Mouse (Mus musculus) adrenal gland, postnatal 14 days (tissue): Measurements from ENCODE around the gene Rsph1. TPM values are rescaled to one million over a fixed set of nuclear protein-coding genes. Genes with fewer than 3 reads are reported as not detected.

ENCODE experiments used
- DNase-seq: peaks from one replicate; pipeline ENCODE4 v3.0.0; 2021; ENCODE audit warnings: mixed read lengths
- total RNA-seq: library from RNA; stranded (reverse); gene quantifications from 2 replicates; pipeline ENCODE4 v1.2.3, GENCODE M21; 2021

Gene Rsph1
- total RNA-seq, 1 experiment from 2014 or later, result 6.7 TPM

GRCm38 (mm10) chr17:31258310-31258865 lies 18.8 kb downstream of the Rsph1 start:
- no peak for DNase-seq

DNA sequence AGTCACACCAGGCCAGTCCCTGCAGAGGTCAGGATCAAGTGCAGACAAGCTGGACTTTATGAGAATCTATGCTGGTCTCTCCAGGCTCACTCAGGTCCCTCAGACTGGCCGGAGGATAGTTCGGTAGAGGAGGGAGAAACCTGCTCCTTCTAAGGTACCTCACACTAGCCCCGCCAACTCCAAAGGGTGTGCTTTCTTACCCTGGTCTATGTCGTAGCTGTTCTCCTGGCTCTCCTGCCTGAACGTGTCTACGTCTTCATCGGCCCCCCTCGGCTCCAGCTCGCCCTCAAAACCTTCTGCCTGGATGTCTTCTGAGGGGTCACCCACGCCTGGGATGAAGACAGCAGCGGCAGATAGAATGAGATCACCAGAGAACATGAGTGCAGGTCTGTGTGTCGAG lies 19.3 kb downstream of the Rsph1 start:
- DNase-seq, result no peak

- no peak for DNase-seq
Observed at GRCm38 (mm10) chr17:31257149-31257548, 20.0 kb downstream of the Rsph1 start.

GRCm38 (mm10) chr17:31254463-31254931 lies 22.7 kb downstream of the Rsph1 start:
- DNase-seq, result peak; percentile 92

DNA sequence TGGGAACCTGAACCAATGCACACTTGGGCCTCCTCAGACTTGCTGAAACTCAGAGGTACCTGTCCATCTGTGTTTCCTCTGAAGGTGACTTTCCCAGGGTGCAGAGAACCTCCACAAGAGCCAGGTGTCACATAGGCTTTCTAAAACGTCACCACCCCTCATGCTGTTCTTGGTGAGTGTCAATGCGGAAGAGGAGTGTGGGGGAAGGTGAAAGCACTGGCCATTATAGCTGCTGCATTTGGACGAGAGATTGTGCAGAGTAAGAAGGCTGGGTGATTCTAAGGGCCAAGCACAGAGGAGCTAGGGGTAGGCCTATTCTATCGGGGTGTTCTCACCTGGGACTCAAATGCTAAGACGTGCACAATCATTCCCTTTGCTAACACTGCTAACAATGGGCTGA lies 23.2 kb downstream of the Rsph1 start:
- no peak for DNase-seq

DNA sequence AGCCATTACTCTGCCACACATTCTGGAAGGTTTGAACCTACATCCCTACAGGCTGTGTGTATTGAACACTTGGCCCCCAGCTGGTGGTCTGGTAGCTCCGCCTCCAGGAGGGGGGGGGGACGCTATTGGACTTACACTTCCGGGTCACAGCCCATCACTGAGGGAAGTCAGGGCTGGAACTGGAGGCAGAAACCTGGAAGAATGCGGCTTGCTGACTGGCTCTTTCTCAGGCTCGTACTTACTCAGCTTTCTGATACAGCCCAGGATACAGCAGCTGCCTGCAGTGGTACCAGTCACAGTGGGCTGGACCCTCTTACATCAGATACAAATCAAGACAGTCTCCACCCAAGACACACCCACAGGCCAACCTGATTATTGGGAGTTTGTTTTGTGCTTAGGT lies 30.0 kb downstream of the Rsph1 start:
- DNase-seq, result no peak

DNA sequence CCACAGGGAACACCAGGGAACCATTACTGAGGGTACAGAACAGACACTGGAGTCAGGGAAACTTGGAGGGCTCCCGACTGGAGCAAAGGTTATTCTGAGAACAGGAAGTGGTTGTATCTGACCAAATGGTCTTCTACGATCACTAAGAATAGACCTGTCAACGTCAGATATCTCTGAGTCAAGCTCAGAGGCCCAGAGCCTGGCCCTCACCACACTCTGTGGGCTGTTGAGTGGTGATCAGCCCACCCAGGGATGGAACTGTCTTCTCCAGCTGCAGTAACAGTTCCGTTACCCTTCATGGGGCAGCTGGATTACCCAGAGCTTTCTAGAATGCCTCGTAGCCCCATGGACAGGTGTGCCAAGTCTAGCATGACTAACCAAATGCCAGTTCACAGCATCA lies 31.9 kb downstream of the Rsph1 start:
- DNase-seq, result no peak

GRCm38 (mm10) chr17:31242764-31243163 lies 34.4 kb downstream of the Rsph1 start:
- peak; percentile 44 for DNase-seq

GRCm38 (mm10) chr17:31241156-31241555 lies 36.0 kb downstream of the Rsph1 start:
- no peak for DNase-seq

DNA sequence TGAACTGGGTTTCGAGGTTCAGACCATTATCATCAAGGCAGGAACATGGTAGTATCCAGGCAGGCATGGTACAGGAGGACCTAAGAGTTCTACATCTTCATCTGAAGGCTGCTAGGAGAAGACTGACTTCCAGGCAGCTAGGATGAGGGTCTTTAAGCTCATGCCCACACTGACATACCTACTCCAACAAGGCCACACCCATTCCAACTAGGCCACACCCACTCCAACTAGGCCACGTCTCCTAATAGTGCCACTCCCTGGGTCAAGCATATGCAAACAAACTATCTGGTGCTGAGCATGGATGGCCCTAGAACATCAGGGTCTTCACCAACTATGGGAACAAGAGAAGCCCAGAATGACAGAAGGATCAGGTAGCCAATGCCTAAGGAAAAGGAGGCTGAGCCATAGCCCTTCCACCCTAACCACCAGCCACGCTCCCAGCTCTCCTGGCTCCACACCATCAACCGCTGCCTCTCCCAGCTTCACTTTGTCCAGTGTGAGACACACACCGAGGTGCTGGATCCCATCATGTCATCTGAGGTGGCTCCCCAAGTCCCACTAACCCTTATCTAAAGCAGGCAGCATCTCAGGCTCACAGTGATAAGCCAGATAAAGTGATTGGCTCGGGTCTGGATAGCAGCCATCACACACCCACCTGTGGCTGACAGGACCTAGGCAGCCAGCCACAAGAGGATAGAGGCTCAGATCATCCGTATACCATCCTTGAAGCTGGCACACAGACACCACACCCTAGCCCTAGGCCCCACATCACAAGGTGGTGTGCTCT lies 38.8 kb downstream of the Rsph1 start:
- no peak for DNase-seq

DNA sequence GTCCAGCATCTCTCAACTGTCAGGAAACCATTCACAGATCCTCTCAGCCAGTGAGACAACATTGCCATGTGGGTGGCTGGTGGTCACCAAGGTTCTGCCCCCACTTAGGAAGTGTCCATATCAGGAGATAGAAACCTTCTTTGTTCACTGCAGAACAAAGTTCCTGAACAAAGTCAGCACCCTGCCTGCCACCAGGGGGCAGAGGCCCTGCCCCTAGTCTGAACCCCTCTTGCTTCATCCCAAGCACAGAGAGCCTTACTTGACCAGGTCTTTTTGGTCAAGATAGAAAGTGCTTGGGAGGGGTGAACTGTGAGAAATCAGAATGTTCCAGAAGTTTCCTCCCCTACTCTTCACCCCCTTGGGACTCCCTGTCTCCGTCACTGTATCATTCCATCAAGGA lies 41.3 kb downstream of the Rsph1 start:
- no peak for DNase-seq

- DNase-seq, result no peak
Observed at GRCm38 (mm10) chr17:31232251-31233010, 44.8 kb downstream of the Rsph1 start.

DNA sequence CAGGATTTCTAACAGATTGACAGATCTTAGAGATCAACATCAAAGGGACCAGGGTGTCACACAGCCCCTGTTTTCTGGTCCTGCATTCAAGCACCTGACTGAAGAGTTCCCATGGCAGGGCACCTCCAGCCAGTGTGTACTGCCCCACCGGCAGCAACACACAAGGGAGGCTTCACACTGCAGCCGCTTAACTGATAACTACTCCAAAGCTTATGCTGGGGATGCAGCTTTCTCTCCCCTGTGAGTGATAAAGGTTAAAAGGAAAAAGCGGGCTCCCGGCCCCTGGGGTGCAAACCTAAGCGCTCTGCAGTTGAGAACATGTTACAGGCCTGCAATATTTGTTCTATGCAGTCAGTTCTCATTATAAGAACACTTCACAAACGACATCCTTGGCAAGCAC lies 45.4 kb downstream of the Rsph1 start:
- no peak for DNase-seq

- no peak for DNase-seq
Observed at GRCm38 (mm10) chr17:31226931-31227330, 50.3 kb downstream of the Rsph1 start.

DNA sequence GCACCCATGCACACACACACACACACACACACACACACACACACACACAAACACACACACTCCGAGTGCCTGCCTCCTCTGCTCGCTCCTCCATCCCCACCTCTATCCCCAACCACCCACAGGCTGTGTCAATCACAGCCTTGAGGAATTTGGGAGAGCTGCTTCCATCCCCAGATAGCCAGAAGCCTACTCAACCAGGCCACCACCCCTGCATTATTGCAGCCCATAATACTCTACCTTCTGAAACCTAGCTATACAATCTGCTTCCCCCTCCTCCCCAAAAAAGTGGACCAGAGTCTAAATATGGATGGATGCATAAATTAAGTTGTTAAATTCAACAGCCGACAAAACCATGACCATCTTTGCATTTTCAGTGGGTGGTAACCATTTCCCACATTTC lies 50.8 kb downstream of the Rsph1 start:
- DNase-seq, result no peak

DNA sequence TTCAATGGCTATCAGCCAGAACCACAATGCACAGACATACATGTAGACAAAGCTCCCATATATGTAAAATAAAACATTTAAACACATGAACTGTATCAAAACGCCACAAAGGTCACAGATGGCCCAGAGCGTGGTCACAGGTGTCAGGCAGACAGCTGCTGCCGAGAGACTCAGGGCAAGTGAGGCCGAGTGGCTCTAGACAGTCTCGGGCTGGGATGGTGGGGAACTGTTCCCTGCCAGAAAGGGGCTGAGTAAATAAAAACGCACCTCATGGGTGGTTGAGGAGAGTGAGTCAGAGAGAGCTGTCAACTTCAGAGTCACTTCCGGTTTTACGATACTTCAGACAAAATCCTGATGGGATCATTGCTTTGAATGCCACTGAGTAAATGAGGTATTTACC lies 52.6 kb downstream of the Rsph1 start:
- no peak for DNase-seq

GRCm38 (mm10) chr17:31223835-31224234 lies 53.3 kb downstream of the Rsph1 start:
- no peak for DNase-seq

DNA sequence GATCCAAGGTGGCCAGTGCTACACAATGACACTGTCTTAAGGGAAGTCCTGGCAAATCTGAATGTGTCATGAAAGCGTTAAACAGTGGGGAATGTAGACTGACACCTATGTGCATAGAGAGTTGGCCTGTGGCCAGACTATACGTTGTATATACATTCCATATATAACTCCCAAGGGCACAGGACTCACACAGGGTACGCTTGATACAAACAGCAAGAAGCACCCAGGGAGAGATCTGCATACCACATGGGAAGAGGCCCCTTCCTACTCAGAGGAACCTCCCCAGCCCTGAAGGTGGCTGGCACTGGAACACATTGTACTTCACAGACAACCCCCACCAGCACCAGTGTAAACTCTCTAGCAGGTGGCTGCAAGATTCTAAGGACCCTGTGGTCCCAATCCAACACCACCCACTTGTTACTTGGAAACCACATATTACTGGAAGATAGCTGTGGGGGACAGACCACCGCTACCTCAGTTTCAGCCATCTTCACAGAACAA lies 54.3 kb downstream of the Rsph1 start:
- DNase-seq, result no peak

DNA sequence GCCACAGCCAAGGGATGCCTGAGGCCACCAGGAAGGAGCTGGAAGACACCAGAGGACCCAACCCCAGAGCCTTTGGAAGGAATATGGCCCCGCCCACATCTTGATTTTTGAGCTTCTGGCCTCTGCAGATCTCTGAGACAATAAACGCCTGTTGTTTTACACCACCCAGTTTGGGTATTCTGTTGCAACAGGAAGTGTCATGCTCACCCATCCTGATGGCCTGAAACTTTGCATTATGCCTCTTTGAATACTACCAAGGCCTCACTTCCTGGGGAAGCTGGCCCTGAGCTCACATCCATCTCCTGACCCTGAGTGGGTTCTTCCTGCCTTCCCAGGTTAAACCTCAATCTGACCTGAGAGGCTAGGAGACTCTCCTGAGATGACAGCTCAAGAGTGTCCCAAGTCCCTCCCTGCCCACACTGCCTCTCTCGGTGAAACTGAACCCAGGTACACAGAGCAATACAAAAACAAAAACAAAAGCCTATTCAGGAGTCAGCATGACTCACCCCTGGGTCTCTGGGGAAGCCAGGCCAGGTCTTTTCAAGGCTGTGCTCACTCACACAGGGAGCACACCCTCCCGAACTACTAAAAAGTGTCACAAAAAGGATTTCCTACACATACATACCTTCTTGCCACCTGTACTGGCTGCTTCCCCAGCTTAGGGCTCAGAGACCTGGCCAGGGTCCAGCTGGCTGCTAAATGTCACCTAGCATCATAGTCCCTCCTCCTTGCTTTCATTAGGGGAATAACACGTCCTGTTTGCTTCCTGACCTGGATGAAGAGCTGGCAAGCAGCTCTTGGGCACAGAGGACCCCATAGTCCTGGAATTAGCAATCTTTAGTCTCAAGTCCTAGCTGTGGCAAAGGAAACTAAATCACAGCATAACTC lies 60.9 kb downstream of the Rsph1 start:
- peak; percentile 39 for DNase-seq

DNA sequence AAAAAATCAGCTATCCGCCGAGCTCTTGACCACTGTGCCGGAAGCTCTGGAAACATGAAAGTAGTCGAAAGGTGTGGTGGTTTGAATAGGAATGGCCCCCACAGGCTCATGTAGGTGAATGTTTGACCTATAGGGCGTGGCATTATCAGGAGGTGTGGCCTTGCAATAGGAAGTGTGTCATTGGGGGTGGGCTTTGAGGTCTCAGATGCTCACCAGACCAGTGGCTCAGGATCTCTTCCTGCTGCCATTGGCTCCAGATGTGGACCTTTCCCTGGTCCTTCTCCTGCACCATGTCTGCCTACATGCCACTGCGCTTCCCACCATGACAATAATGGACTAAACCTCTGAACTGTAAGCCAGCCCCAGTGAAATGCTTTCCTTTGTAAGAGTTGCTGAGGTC lies 65.3 kb downstream of the Rsph1 start:
- DNase-seq, result no peak

GRCm38 (mm10) chr17:31210299-31210698 lies 66.9 kb downstream of the Rsph1 start:
- DNase-seq, result no peak

DNA sequence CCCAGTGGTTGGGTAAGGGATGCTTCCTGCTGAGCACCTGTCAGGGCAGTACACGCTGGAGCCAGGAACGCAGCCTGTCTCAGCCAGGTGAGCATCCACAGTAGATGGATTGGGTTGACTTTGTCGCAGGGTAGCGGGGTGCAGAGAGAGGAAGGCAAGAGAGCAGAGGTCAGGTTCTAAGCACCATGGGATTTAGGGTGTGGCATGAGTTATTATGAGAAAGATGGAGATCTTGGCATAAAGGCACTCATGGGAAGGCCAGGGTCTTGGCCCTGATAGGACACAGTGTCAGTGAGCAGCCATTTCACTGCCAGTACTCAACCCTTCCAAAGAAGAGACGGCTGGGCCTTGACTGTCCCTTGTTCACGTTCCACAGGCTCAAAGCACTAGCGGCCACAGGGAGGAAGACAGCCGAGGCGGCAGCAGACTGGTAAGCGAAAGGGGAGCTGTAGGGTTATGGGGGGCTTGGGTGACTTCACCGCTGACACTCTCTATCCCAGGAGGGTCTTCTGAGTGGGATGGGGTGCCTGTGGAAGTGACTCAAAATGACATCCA lies 67.7 kb downstream of the Rsph1 start:
- DNase-seq, result no peak
